Mouse (Mus musculus) kidney, embryonic 16.5 days (tissue): ENCODE data around the gene Sgpp1. TPM values are rescaled to one million over a fixed set of nuclear protein-coding genes. Genes with fewer than 3 reads are reported as not detected.

Experiments used
- ATAC-seq: fragments of 200-750 bp; cut with Nextera tagmentation; 2 replicates; pipeline ENCODE4 v1.8.0; 2017; ENCODE audit warnings: moderate TSS enrichment; ENCODE audit not compliant: low FRiP score, low TSS enrichment
- H3K27ac ChIP-seq: fragments of 300-500 bp; sonication (generic); 2 replicates; pipeline ENCODE4 v1.5.1; 2014; ENCODE audit warnings: low read length
- H3K27me3 ChIP-seq: fragments of 300-500 bp; sonication (generic); 2 replicates; pipeline ENCODE4 v1.6.1; 2014; ENCODE audit warnings: low read length, control low read depth, mixed read lengths; ENCODE audit not compliant: insufficient read depth
- H3K36me3 ChIP-seq: fragments of 300-500 bp; sonication (generic); 2 replicates; pipeline ENCODE4 v1.6.1; 2014; ENCODE audit warnings: low read length, control low read depth, mixed read lengths; ENCODE audit not compliant: insufficient read depth
- H3K4me1 ChIP-seq: fragments of 300-500 bp; sonication (generic); 2 replicates; pipeline ENCODE4 v1.6.1; 2014; ENCODE audit warnings: low read length, control low read depth, mixed read lengths; ENCODE audit not compliant: insufficient read depth
- H3K4me2 ChIP-seq: fragments of 300-500 bp; sonication (generic); replicated peaks from 2 replicates; pipeline ENCODE4 v1.6.1; 2014; ENCODE audit warnings: low read depth, low read length
- H3K4me3 ChIP-seq: fragments of 300-500 bp; sonication (generic); 2 replicates; pipeline ENCODE4 v1.5.1; 2014; ENCODE audit warnings: mild to moderate bottlenecking, low read length
- H3K9ac ChIP-seq: fragments of 300-500 bp; sonication (generic); replicated peaks from 2 replicates; pipeline ENCODE4 v1.6.1; 2014; ENCODE audit warnings: low read length
- H3K9me3 ChIP-seq: fragments of 300-500 bp; sonication (generic); 2 replicates; pipeline ENCODE4 v1.6.1; 2016; ENCODE audit warnings: low read length, control low read depth
- WGBS: fragments of 180-500 bp; shearing (Covaris S2); extraction: QIAGEN DNeasy Blood & Tissue Kit; methylation state at CpG from one replicate; pipeline ENCODE4 v1.1.7; 2014; 5-methylcytosine and 5-hydroxymethylcytosine counted together
- polyA plus RNA-seq: library from polyadenylated mRNA; unstranded; fragments of >200 nt; fragmentation: Nextera tagmentation; extraction: Ambion mirVana; gene quantifications from 2 replicates; pipeline ENCODE4 v1.2.1, GENCODE M21; 2015

Gene Sgpp1
- polyA plus RNA-seq, 1 experiment from 2014 or later: 15.9 TPM

- H3K36me3 ChIP-seq: no peaks in the 10 kb centered on the region
- no peaks in the 10 kb centered on the region for H3K4me1 ChIP-seq
- no peak overlapping the region for H3K9ac ChIP-seq
- WGBS: 70% methylated on average over 2 of the region's 2 CpGs
- H3K27me3 ChIP-seq: no peaks in the 10 kb centered on the region
- H3K27ac ChIP-seq: no peak overlapping the region; the same call in 1 of the 2 replicates
- no peak overlapping the region for H3K4me3 ChIP-seq
- H3K4me2 ChIP-seq: no peak overlapping the region
- peaks cover 3% of the 10 kb centered on the region; the same call in 1 of the 2 replicates for H3K9me3 ChIP-seq
- ATAC-seq: no peak
Observed at GRCm38 (mm10) chr12:75682842-75683241, 52.7 kb downstream of the Sgpp1 start.

GRCm38 (mm10) chr12:75681101-75681500 lies 54.4 kb downstream of the Sgpp1 start:
- Histone ChIP-seq H3K9me3 (peaks cover 3% of the 10 kb centered on the region; the same call in 1 of the 2 replicates), H3K4me1 (no peaks in the 10 kb centered on the region), H3K36me3 (no peaks in the 10 kb centered on the region), H3K27ac (no peak overlapping the region), H3K9ac (no peak overlapping the region), H3K4me3 (no peak overlapping the region), H3K4me2 (no peak overlapping the region), H3K27me3 (no peaks in the 10 kb centered on the region)
- ATAC-seq: no peak
- whole genome bisulfite sequencing: 82% methylated on average over 4 of the region's 4 CpGs

- Histone ChIP-seq H3K27me3 (no peaks in the 10 kb centered on the region), H3K4me1 (no peaks in the 10 kb centered on the region), H3K36me3 (no peaks in the 10 kb centered on the region), H3K27ac (no peak overlapping the region), H3K9me3 (peaks cover 3% of the 10 kb centered on the region; the same call in 1 of the 2 replicates), H3K4me3 (no peak overlapping the region), H3K4me2 (no peak overlapping the region), H3K9ac (no peak overlapping the region)
- 81% methylated on average over 4 of the region's 4 CpGs for WGBS
- no peak for ATAC-seq
Observed at GRCm38 (mm10) chr12:75678393-75678792, 57.1 kb downstream of the Sgpp1 start.

GRCm38 (mm10) chr12:75672630-75673029 lies 62.9 kb downstream of the Sgpp1 start:
- Histone ChIP-seq H3K4me3 (no peak overlapping the region), H3K4me1 (peaks cover 10% of the 10 kb centered on the region), H3K4me2 (no peak overlapping the region), H3K27me3 (no peaks in the 10 kb centered on the region), H3K9me3 (no peaks in the 10 kb centered on the region), H3K36me3 (no peaks in the 10 kb centered on the region), H3K27ac (no peak overlapping the region), H3K9ac (no peak overlapping the region)
- WGBS: 91% methylated on average over 4 of the region's 4 CpGs
- no peak for ATAC-seq

GRCm38 (mm10) chr12:75671759-75672315 lies 63.7 kb downstream of the Sgpp1 start:
- H3K9me3 ChIP-seq: no peaks in the 10 kb centered on the region
- no peak overlapping the region for H3K27ac ChIP-seq
- no peak for ATAC-seq
- H3K36me3 ChIP-seq: no peaks in the 10 kb centered on the region
- H3K27me3 ChIP-seq: no peaks in the 10 kb centered on the region
- H3K4me3 ChIP-seq: no peak overlapping the region
- no peak overlapping the region for H3K4me2 ChIP-seq
- peaks cover 10% of the 10 kb centered on the region for H3K4me1 ChIP-seq
- H3K9ac ChIP-seq: no peak overlapping the region
- WGBS: 60% methylated on average over 3 of the region's 3 CpGs

GRCm38 (mm10) chr12:75670611-75671010 lies 64.9 kb downstream of the Sgpp1 start:
- Histone ChIP-seq H3K4me2 (peak overlapping the region; percentile 89), H3K27ac (no peak overlapping the region), H3K4me1 (peaks cover 10% of the 10 kb centered on the region), H3K9ac (peak overlapping the region; percentile 82; the same call in 1 of the 2 replicates), H3K9me3 (no peaks in the 10 kb centered on the region), H3K27me3 (no peaks in the 10 kb centered on the region), H3K4me3 (peak overlapping the region; percentile 61), H3K36me3 (no peaks in the 10 kb centered on the region)
- ATAC-seq: no peak
- WGBS: 88% methylated on average over 6 of the region's 6 CpGs

- ATAC-seq: peak; percentile 99
- no peaks in the 10 kb centered on the region for H3K9me3 ChIP-seq
- H3K4me2 ChIP-seq: peak within 1 kb of the TSS; percentile 91
- peak within 1 kb of the TSS; percentile 95 for H3K27ac ChIP-seq
- H3K4me3 ChIP-seq: peak within 1 kb of the TSS; percentile 61
- H3K4me1 ChIP-seq: peaks cover 10% of the 10 kb centered on the region
- WGBS: under 1% methylated on average over 55 of the region's 55 CpGs
- H3K36me3 ChIP-seq: no peaks in the 10 kb centered on the region
- no peaks in the 10 kb centered on the region for H3K27me3 ChIP-seq
- peak within 1 kb of the TSS; percentile 82 for H3K9ac ChIP-seq
Observed at GRCm38 (mm10) chr12:75669258-75670106, 66.0 kb downstream of the Sgpp1 start, which contains the start of gene Wdr89. Wdr89 (minus strand) TSS chr12:75669537.

- peak overlapping the region; percentile 73 for H3K27ac ChIP-seq
- 0% methylated on average over 9 of the region's 9 CpGs for WGBS
- no peak for ATAC-seq
- H3K4me2 ChIP-seq: peak overlapping the region; percentile 91
- H3K4me1 ChIP-seq: peaks cover 10% of the 10 kb centered on the region
- no peaks in the 10 kb centered on the region for H3K27me3 ChIP-seq
- H3K36me3 ChIP-seq: no peaks in the 10 kb centered on the region
- H3K9ac ChIP-seq: peak overlapping the region; percentile 75
- H3K4me3 ChIP-seq: peak overlapping the region; percentile 61
- H3K9me3 ChIP-seq: no peaks in the 10 kb centered on the region
Observed at GRCm38 (mm10) chr12:75668916-75669257, 66.6 kb downstream of the Sgpp1 start.

GRCm38 (mm10) chr12:75668221-75668620 lies 67.3 kb downstream of the Sgpp1 start:
- 92% methylated on average over 2 of the region's 2 CpGs for WGBS
- ATAC-seq: no peak
- Histone ChIP-seq H3K9me3 (no peaks in the 10 kb centered on the region), H3K4me1 (peaks cover 10% of the 10 kb centered on the region), H3K27me3 (no peaks in the 10 kb centered on the region), H3K9ac (no peak overlapping the region), H3K27ac (no peak overlapping the region), H3K4me3 (no peak overlapping the region; the same call in 1 of the 2 replicates), H3K36me3 (no peaks in the 10 kb centered on the region), H3K4me2 (peak overlapping the region; percentile 91)

GRCm38 (mm10) chr12:75666939-75667338 lies 68.6 kb downstream of the Sgpp1 start:
- no peaks in the 10 kb centered on the region for H3K27me3 ChIP-seq
- no peak for ATAC-seq
- H3K4me3 ChIP-seq: no peak overlapping the region
- H3K9ac ChIP-seq: no peak overlapping the region
- H3K36me3 ChIP-seq: no peaks in the 10 kb centered on the region
- H3K27ac ChIP-seq: no peak overlapping the region
- H3K4me1 ChIP-seq: peaks cover 10% of the 10 kb centered on the region
- no peaks in the 10 kb centered on the region for H3K9me3 ChIP-seq
- no peak overlapping the region for H3K4me2 ChIP-seq
